Mouse (Mus musculus) megakaryocyte-erythroid progenitor cell, adult 5 weeks (primary cell): ENCODE data around the gene Gm20894. TPM values are rescaled to one million over a fixed set of nuclear protein-coding genes. Genes with fewer than 3 reads are reported as not detected.

Experiments used
- polyA plus RNA-seq: library from polyadenylated mRNA; stranded (reverse); fragments of >175 nt; gene quantifications from 2 replicates; pipeline ENCODE4 v1.2.3, GENCODE M21; 2012

The Gm20894 gene
- polyA plus RNA-seq, result not detected in 2 replicates

GRCm38 (mm10) chrY:28271412-28271811, at the start of gene Gm20894:
Gm20894 (minus strand) TSS chrY:28271512.

